Mouse (Mus musculus): Measurements from ENCODE around the gene Cct4. TPM values are rescaled to one million over a fixed set of nuclear protein-coding genes. Genes with fewer than 3 reads are reported as not detected.
A peak's percentile ranks its signal among the peaks of the same experiment; 100 is the strongest.

Gene Cct4
- total RNA-seq, 1 experiment from 2014 or later: 183 TPM

GRCm38 (mm10) chr11:22981543-22981950 is 8.8 kb upstream of the Cct4 start:
- no peak for ATAC-seq (replicated peaks; ENCODE audit: insufficient number of reproducible peaks, low FRiP score, low TSS enrichment, poor library complexity, severe bottlenecking)

GRCm38 (mm10) chr11:22981984-22982757 is 8.1 kb upstream of the Cct4 start, which contains the start of the genes Gm28048 and Commd1:
Gm28048 (minus strand) TSS chr11:22982090.
Commd1 (minus strand) TSS chr11:22982382.
- ATAC-seq (replicated peaks; ENCODE audit: insufficient number of reproducible peaks, low FRiP score, low TSS enrichment, poor library complexity, severe bottlenecking): peak; percentile 83

GRCm38 (mm10) chr11:22982846-22983245 is 7.5 kb upstream of the Cct4 start:
- ATAC-seq (replicated peaks; ENCODE audit: insufficient number of reproducible peaks, low FRiP score, low TSS enrichment, poor library complexity, severe bottlenecking): no peak

- no peak for ATAC-seq (replicated peaks; ENCODE audit: insufficient number of reproducible peaks, low FRiP score, low TSS enrichment, poor library complexity, severe bottlenecking)
These were observed 4.8 kb upstream of the Cct4 start for GRCm38 (mm10) chr11:22985510-22985909.

DNA sequence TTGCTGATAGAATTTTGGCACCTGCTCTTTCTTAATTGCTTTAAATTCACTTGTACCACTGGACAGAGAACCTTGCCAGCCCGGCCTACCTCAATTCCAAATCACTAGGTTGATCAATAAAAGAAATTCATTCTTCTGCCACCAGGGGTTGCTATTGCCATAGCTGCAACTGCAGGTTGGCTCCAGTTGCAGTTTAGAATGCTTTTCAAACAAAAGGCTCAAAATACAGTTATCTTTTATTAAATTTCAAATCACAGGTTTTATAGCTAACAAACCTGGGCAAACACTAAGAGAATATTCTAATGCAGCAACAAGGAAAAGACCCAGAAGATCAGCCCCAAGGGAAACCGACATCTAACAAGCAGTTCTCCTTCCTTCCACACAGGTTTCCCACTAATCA is 3.0 kb upstream of the Cct4 start:
- no peak for ATAC-seq (replicated peaks; ENCODE audit: insufficient number of reproducible peaks, low FRiP score, low TSS enrichment, poor library complexity, severe bottlenecking)

DNA sequence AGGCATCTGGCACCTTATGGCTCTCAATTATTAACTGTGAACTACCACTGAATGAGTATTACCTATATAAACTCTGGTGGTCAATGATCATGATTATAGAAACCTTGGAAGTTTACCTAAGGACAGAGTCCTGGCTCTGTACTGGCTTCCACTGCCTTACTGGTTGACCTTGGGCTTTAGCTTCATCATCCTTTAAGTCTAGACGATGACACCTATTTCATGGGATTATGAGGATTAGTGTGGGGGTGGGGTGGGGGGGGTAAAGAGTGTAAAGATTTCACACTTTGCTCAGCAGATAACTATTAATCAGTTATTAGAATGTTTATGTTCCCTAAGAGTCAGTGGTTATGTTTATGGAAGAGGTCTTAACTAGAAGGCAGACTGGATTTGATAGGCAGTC is 533 bp upstream of the Cct4 start:
- ATAC-seq (replicated peaks; ENCODE audit: insufficient number of reproducible peaks, low FRiP score, low TSS enrichment, poor library complexity, severe bottlenecking): no peak

- no peak for ATAC-seq (replicated peaks; ENCODE audit: insufficient number of reproducible peaks, low FRiP score, low TSS enrichment, poor library complexity, severe bottlenecking)
These were observed 1.0 kb downstream of the Cct4 start for GRCm38 (mm10) chr11:22991218-22991835.

DNA sequence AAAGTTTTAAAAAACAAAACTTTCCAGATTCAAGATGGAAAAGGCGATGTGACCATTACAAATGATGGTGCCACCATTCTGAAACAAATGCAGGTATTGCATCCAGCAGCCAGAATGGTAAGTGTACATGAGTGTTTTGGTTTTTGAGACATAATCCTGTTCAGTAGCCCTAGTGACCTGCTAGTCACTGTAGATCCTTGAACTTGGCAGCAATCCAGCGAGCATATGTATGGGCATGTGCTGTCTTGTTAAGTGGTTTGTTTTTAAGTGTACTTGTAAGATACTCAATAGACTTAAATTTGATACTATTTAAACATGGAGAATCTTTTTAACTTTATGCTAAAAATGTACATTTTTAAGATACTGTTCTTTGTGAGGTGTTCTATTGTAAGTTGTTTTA is 4.0 kb downstream of the Cct4 start:
- no peak for ATAC-seq (replicated peaks; ENCODE audit: insufficient number of reproducible peaks, low FRiP score, low TSS enrichment, poor library complexity, severe bottlenecking)

DNA sequence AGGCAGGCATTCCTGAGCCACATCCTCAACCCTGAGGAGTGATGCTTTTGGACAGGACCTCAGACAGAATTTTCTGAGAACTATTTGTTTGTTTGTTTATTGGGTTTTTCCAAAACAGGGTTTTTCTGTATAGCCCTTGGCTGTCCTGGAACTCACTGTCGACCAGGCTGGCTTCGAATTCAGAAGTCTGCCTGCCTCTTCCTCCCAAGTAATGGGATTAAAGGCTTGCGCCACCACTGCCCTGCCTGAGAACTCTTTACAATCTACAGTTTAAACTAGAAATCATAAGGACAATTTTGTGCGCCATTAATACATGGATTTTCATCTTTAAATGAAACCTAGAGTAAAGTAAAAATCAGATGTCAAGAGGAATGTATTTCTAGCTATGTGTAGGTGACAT is 5.1 kb downstream of the Cct4 start:
- ATAC-seq (replicated peaks; ENCODE audit: insufficient number of reproducible peaks, low FRiP score, low TSS enrichment, poor library complexity, severe bottlenecking): no peak

DNA sequence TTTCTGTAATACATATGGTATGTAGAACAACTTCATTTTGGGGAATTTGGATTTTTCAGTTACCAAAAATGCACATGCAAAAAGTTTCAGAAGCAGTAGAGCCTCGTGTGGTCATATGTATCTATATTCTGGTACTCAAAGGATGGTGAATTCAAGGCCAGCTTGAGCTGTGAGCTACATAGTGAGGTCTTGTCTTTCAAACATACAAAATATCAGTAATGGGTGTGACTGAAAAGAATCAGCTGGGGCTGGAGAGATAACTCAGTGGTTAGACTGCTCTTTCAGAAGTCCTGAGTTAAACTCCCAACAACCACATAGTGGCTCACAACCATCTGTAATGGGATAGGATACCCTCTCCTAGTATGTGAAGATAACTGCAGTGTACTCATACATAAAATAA is 8.0 kb downstream of the Cct4 start:
- ATAC-seq (replicated peaks; ENCODE audit: insufficient number of reproducible peaks, low FRiP score, low TSS enrichment, poor library complexity, severe bottlenecking): no peak

DNA sequence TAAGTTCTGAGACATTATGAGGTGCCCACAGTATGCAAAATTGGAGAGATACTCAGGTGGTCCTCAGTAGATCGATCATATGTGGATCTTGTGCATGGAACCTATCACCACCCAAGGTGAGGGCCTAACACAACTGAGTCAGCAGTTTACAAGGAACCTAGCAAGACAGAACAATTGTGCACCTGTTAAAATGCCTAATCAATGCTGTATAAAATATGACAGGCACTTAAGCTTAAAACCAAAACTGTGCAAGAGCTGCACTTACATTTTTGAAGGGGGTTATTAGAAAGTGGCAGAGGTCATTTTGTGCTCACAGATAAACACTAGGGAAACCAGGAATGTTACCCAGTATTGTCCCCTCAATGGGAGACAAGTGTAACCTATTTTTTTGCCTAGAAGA is 15.0 kb downstream of the Cct4 start:
- no peak for ATAC-seq (replicated peaks; ENCODE audit: insufficient number of reproducible peaks, low FRiP score, low TSS enrichment, poor library complexity, severe bottlenecking)

GRCm38 (mm10) chr11:23007166-23007480 is 16.8 kb downstream of the Cct4 start:
- ATAC-seq (replicated peaks; ENCODE audit: insufficient number of reproducible peaks, low FRiP score, low TSS enrichment, poor library complexity, severe bottlenecking): no peak

- peak; percentile 98 for ATAC-seq (replicated peaks; ENCODE audit: insufficient number of reproducible peaks, low FRiP score, low TSS enrichment, poor library complexity, severe bottlenecking)
These were observed 17.3 kb downstream of the Cct4 start, which contains the start of gene Fam161a for GRCm38 (mm10) chr11:23007481-23008180. Fam161a (plus strand) TSS chr11:23007531.

GRCm38 (mm10) chr11:23008181-23008823 is 18.0 kb downstream of the Cct4 start:
- peak; percentile 44 for ATAC-seq (replicated peaks; ENCODE audit: insufficient number of reproducible peaks, low FRiP score, low TSS enrichment, poor library complexity, severe bottlenecking)

DNA sequence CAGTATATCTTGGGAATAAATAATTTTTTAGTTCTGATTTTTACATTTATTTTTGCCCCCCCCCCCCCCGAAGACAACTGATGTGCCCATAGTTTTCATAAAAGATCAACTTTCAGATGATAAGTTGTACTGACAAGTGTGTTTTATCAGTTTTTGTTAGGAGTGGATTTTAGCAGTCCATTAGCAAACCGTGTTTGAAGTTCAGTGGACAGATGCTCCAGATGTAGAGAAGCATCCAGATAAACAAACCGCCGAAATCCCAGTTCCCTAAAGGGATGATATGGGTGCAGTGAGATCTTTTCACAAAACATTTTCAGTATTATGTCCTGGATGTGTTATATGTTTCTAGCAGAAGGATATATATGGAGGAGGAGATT is 18.5 kb downstream of the Cct4 start:
- no peak for ATAC-seq (replicated peaks; ENCODE audit: insufficient number of reproducible peaks, low FRiP score, low TSS enrichment, poor library complexity, severe bottlenecking)

- no peak for ATAC-seq (replicated peaks; ENCODE audit: insufficient number of reproducible peaks, low FRiP score, low TSS enrichment, poor library complexity, severe bottlenecking)
These were observed 22.8 kb downstream of the Cct4 start for GRCm38 (mm10) chr11:23013096-23013495.

- ATAC-seq (replicated peaks; ENCODE audit: insufficient number of reproducible peaks, low FRiP score, low TSS enrichment, poor library complexity, severe bottlenecking): no peak; the same call in 1 of the 2 replicates
These were observed 23.4 kb downstream of the Cct4 start for GRCm38 (mm10) chr11:23013580-23014294.

DNA sequence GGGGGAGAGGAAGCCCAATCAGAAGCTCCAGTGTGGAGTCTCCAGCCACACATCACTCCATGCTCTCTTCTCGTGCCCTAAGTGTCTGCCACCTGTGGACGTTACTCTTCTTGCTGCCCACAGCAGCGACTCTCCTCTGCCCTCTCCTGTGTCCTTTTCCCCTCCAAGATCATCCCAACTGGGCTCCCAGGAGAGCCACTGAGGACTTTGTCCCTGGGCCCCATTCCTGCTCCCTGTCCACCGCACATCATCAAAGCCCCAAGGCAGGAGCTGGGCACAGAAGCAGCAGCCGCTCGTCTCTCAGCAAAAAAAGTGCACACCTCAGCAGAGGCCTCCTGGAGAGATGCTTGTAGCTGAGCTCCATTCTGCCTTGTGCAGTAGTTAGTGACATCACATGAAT is 24.7 kb downstream of the Cct4 start:
- no peak for ATAC-seq (replicated peaks; ENCODE audit: insufficient number of reproducible peaks, low FRiP score, low TSS enrichment, poor library complexity, severe bottlenecking)

GRCm38 (mm10) chr11:23017943-23018342 is 27.6 kb downstream of the Cct4 start:
- ATAC-seq (replicated peaks; ENCODE audit: insufficient number of reproducible peaks, low FRiP score, low TSS enrichment, poor library complexity, severe bottlenecking): no peak

Measured in monocyte, adult 5-6 weeks (primary cell).